Mouse (Mus musculus): ENCODE results near the gene Casp7.

DNA sequence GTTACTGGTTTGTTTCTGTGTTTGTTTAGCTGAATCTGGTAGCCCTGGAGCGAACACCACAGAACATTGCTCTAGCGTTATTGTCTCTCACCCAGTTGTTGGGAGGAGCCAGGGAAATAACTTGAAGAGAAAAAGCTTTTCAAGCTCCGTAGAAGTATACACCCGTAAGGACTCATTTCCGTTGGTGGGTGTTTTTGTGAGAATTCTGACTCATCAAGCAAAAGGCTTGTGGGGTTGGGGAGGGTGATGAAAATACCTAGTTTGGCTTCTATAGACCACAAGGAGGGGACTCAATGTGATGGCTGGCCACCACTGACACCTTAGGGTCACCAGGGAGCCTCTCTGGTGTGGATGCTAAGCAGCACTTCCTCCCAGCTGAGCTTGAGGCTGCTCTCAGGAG is 54.0 kb downstream of the Casp7 start:
- no peak for TF ChIP-seq POLR2A (IDR thresholded peaks at IDR 0.05; ENCODE audit: low read depth, low read length)
- TF ChIP-seq CTCF (conservative IDR thresholded peaks at IDR 0.05; ENCODE audit: insufficient read depth, insufficient read length, low read depth, low read length), result no peak
